Mouse (Mus musculus) gonadal fat pad, adult 2 months (tissue): ENCODE data around the gene Cyp2c70. TPM values are rescaled to one million over a fixed set of nuclear protein-coding genes. Genes with fewer than 3 reads are reported as not detected.
"Not testable (repeated sequence)": the region's sequence is repeated elsewhere in the genome, so short reads cannot be mapped to it uniquely, and the experiment has no call there.

ENCODE experiments used
- DNase-seq: peaks from one replicate; pipeline ENCODE4 v3.0.0-alpha.2; 2012; ENCODE audit warnings: low read depth
- polyA plus RNA-seq: library from polyadenylated mRNA; depleted of rRNA; stranded (reverse); fragments of >200 nt; gene quantifications from 2 replicates; pipeline ENCODE4 v1.2.3, GENCODE M21; 2012; rRNA removed

The Cyp2c70 gene
- polyA plus RNA-seq, result 0.08 and 0.13 TPM in 2 replicates

DNA sequence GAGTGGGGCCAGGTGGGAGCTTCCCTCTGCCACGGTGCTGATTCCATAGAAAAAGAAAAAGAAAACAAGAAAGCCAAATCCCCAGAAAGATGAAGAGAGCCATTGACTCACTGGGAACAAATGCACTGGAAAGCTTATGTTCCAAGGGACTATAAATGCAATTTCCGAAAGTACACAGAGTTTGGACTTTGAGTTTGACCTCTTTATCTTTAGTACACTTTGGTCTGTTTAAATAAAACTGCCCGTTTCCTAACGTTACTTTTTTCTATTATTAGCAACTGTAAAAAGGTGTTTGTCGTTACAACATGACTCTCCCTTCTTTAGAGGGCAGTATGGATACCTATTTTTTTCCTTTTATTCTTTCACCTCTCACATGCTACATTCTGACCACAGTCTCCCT, at the start of gene Cyp2c70:
TSS of gene Cyp2c70 (minus strand) at position 174 of the 400 bp plus-strand sequence.
- DNase-seq, result no peak

- no peak for DNase-seq
Observed at GRCm38 (mm10) chr19:40232560-40232959, 45.4 kb upstream of the Cyp2c70 start.

- no peak for DNase-seq
Observed at GRCm38 (mm10) chr19:40231825-40232541, 44.9 kb upstream of the Cyp2c70 start.

DNA sequence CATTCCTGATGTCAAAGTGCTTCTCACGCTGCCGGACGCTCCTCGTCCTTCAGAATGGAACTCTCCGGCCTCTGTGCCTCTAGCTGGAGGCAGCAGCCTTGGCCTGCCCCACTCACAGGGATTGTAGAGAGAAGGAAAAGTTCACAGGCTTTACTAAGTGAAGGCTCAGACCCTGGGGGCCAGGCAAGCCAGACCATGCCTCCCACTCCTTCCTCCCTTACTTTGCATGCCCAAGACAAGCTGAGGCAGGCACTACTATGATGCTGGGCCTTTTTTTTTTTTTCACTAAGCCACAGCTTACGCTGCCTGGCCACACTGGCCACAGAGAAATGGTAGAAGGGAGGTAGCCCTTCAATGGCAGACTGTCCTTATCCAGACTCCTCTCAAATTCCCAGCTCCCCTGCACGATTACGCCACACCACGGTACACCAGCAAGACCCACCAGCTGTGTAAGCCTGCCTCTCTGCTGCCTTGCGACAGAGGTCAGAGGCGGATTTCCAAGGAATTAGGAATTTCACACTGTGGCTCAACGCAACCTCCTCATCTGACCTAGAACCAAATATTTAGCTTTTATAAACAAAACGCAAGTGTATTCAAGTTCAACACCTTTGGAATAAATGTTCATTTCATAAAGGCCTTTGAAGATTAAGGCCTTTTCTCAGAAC, 44.1 kb upstream of the Cyp2c70 start:
- peak; percentile 66 for DNase-seq

DNA sequence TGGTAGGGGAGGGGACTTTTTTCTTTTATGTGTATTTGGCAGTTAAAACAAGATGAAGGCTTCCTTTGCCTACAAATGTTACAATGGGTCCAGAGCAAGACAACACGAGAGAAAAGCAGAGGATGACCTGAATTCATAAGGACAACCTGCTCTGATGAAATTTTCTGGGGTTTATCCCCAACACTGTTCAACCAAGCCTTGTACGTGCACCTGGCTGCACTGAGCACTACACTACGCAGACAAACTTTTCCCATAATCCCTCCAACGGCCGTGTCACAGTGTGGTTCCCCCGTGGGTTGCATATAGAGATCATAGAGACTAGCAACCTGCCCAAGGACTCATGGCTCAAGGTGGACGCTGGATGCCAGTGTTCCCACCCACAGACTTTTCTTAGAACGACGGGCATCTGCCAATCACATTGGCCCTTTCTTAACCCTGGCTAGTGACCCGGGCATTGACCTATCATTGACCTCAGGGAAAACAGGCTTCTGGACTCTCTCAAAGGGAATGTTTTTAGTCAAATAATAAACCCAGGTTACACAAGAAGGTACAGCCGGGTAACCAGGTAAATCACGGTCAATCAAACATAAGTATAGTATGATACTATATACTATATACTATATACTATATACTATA, 39.5 kb upstream of the Cyp2c70 start:
- no peak for DNase-seq

DNA sequence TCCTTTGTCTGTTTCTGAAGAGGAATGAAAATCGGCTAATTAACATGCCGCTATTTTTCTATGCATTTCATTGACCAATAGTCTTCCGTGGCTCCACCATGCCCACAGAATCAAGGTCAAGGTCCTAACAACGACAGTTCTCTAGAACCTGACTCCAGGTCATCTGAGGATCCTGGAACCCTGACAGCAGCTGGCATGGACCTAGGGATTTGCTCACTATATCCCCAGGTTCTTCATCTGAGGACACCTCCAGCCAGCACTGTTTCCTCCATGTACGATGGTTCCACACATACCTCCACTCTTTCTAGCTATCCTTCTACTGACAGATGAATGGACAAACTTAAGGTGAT, 38.6 kb upstream of the Cyp2c70 start:
- DNase-seq, result no peak

DNA sequence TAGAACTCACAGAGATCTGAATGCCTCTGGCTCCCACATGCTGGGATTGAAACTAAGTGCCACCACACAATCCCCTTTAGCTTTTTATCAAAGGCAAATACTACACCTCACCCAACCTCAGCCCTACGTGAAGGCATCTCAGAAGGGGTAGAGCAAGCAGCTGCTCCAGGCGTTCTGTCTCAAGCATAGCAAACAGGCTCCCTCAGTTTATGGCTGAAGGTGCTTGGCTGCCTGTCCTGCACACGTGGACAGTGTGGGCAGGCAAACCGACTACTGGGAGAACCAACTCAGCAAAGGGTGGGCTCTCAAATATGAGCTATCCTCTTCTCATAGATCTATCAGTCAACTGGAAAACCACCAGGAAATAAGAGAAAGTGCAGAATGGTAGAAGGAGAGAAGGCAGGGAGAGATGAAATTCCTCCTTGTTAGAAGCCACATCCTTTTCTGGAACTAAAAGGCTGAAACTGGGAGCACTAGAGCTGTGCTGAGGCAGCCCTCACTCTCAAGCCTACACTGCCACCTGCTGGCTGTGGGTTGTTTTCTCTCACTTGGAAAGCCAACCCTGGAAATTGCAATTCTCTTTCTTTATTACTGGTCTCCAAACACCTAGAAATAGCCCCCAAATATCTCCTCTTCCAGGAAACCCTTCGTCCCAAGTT, 38.1 kb upstream of the Cyp2c70 start:
- no peak for DNase-seq

GRCm38 (mm10) chr19:40222307-40222706, 35.2 kb upstream of the Cyp2c70 start:
- not testable (repeated sequence) for DNase-seq

GRCm38 (mm10) chr19:40220878-40221277, 33.7 kb upstream of the Cyp2c70 start:
- DNase-seq, result no peak

GRCm38 (mm10) chr19:40202947-40203346, 15.8 kb upstream of the Cyp2c70 start:
- not testable (repeated sequence) for DNase-seq

DNA sequence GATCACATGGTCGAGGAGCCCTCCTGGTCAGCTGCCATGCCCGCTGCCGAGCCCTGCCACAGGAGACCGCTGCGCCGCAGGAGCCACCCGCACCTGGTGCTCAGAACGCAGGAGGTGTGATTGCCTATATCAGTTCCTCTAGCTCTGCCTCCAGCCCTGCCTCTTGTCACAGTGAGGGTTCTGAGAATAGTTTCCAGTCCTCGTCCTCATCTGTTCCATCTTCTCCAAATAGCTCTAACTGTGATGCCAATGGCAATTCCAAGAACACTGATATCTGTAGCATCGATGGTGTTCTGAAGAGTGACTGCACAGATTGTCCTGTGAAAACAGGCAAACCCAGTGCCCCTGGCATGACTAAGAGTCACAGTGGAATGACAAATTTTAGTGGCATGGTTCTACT, 3.5 kb upstream of the Cyp2c70 start:
- no peak for DNase-seq

GRCm38 (mm10) chr19:40183600-40183999, 3.5 kb downstream of the Cyp2c70 start:
- no peak for DNase-seq

DNA sequence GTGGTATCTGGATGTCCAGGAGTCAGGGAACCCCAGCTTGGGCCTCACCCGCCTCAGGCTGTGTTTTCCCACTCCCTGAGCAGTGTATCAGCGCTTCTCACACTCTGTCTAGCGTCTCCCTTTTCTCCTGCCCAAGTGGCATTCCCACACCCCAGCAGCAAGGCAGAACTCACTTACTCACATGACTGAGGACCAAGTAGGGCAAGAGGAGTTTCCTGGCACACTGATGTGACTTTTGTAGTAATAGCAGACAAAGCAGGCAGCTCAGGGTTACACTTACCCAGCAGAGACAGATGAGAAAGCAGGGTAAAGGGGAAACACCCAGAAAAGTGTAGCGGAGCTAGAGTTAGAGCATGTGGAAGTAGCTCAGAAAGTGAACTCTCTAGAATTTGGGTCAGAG, 8.8 kb downstream of the Cyp2c70 start:
- no peak for DNase-seq

GRCm38 (mm10) chr19:40168391-40168790, 18.7 kb downstream of the Cyp2c70 start:
- not testable (repeated sequence) for DNase-seq

DNA sequence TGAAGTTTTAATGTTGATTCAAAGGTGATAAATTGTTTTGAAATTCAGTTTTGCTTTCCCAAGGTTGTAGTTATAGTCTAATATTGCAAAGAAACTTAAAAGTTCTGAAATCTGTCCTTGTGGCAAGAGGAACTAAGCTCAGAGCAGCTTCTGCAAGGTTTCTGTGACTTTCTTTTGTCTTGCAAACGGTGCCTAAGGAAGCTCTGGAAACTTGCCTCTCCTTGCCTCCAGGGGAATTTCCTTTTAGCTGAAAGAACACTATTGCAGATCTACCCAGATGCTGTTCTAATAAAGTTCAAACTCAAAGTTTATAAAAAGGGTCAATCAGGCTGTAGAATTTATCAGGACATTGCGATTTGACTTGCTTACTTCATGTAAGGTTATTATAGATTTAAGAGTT, 60.1 kb downstream of the Cyp2c70 start:
- DNase-seq, result not testable (repeated sequence)

DNA sequence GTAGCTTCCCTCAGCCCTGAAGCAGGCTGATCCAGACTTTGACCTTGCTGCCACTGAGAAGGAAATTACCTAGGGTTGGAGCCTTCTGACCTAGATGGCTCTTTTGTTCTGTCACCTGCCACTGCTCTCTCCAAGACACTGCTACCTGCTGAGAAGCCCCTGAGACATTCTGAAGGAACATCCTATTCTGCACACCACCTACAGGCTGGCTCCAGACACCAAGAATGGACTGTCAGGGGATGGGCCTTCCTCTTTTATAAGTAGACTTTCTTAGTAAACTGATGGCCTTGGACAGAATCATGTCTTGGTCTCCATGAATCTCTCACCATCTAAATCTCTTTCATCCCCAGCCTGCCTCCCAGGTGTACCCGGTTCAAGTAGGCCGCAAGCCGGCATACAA, 62.0 kb downstream of the Cyp2c70 start:
- DNase-seq, result not testable (repeated sequence)

DNA sequence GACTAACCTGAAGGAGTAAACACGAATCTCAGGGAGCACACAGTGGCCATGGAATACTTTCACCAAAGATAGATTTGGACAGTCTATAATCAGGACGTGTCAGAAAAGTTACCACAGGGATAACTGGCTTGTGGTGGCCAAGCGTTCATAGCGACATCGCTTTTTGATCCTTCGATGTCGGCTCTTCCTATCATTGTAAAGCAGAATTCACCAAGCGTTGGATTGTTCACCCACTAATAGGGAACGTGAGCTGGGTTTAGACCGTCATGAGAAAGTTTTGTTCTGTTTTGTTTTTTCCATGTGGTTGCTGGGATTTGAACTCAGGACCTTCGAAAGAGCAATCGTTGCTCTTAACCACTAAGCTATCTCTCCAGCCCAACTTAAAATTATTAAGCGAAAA, 67.5 kb downstream of the Cyp2c70 start:
- not testable (repeated sequence) for DNase-seq

Other genes starting within 250 kb of the Cyp2c70 start
- gene Cyp2c37, start 194.9 kb downstream of the Cyp2c70 start, polyA plus RNA-seq, result 0.25 TPM in 1 of 2 replicates, not detected in the other
- gene Cyp2c54, start 113.5 kb downstream of the Cyp2c70 start, polyA plus RNA-seq, result 0.15 TPM in 1 of 2 replicates, not detected in the other
- 0.29 TPM in 1 of 2 replicates, not detected in the other for gene Cyp2c50, start 97.6 kb downstream of the Cyp2c70 start, polyA plus RNA-seq
- gene Pdlim1, start 84.5 kb upstream of the Cyp2c70 start, polyA plus RNA-seq, result 150 and 218 TPM in 2 replicates